Comparison of ENCODE assay signal across 15 mouse cellular contexts in genomic region chr3:140521653-140522278, GRCm38 (mm10).
"Had no signal": no experiment of that assay in that cellular context is flagged by ENCODE, and none has a peak within 500 bp of the region (broad histone marks: within the 10 kb centered on the region; RNA-seq: fewer than 3 reads in every experiment).

No protein-coding gene starts in this region.

- H3K27ac ChIP-seq: kidney, postnatal 0 days; liver, embryonic 13.5 days; midbrain, embryonic 10.5 days; midbrain, embryonic 13.5 days; stomach, postnatal 0 days had no signal

- H3K4me1 ChIP-seq: liver, embryonic 13.5 days; midbrain, embryonic 10.5 days; midbrain, embryonic 13.5 days had no signal

- H3K4me3 ChIP-seq: liver, embryonic 13.5 days; midbrain, embryonic 10.5 days; midbrain, embryonic 13.5 days had no signal

- H3K4me2 ChIP-seq: liver, embryonic 13.5 days; midbrain, embryonic 13.5 days had no signal

- H3K9ac ChIP-seq: liver, embryonic 13.5 days; midbrain, embryonic 13.5 days had no signal

- H3K36me3 ChIP-seq: liver, embryonic 13.5 days; midbrain, embryonic 10.5 days; midbrain, embryonic 13.5 days had no signal

- H3K9me3 ChIP-seq: liver, embryonic 13.5 days; midbrain, embryonic 10.5 days; midbrain, embryonic 13.5 days had no signal

- H3K27me3 ChIP-seq: liver, embryonic 13.5 days; midbrain, embryonic 13.5 days had no signal

- DNase-seq: kidney, adult 2 months; kidney, postnatal 36 days; liver, embryonic 13.5 days; lung, adult 2 months; lung, postnatal 14 days; lung, postnatal 4 days; thymus, adult 2 months; thymus, postnatal 14 days; thymus, postnatal 4 days had no signal

- ATAC-seq: intestine, postnatal 0 days; midbrain, embryonic 13.5 days; midbrain, embryonic 16.5 days had no signal
